Comparison of ENCODE assay signal across 19 mouse cellular contexts in the genomic region with DNA sequence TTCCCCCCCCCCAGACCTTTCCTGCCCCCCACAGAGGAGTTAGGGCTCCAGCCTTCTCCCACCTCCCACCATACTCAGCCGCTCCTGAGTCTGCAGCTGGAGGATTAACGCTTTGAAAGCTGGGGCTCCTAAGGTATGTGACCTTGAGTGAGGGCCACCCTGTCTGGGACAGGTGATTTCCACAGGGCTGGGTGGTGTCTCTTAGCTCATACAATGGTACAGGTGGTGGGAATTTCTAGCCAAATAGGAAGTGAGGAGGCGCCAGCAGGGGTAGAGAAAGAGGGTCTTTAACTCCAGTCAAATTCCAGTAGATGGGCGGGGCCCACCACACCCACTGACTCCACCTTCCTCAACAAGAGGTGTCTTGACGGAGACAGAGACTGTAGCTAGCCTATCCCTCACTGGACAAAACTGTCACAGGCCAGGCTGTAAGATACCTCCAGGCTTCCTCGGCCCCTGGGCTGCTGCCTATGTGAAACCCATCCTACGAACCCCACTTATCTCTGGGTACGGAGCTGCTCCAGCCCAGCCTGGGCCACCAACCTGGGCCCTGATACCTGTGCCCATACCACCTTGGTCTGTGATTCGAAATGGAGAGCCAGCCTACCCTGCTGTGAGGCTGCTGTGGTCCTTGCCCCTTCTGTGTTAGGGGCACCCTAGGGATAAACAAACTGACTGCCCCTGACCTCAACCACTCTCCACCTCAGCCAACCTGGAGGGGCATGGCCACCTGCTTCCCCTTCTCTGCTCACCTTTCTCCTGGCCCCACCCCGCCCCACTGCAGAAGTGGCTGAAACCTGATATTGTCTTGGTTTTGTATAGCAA. TPM values are rescaled to one million over a fixed set of nuclear protein-coding genes. Genes with fewer than 3 reads are reported as not detected.
DNase-seq lines count a peak whose midpoint lies in the region; ATAC-seq lines count a peak whose summit lies in the region.
"Had no signal": no experiment of that assay in that cellular context is flagged by ENCODE, and none has a peak within 500 bp of the region (broad histone marks: within the 10 kb centered on the region; RNA-seq: fewer than 3 reads in every experiment).

No protein-coding gene starts in this region.

- no peak overlapping the region for H3K27ac ChIP-seq in forebrain, embryonic 12.5 days
- H3K27ac ChIP-seq: embryonic facial prominence, embryonic 15.5 days; hindbrain, embryonic 10.5 days; limb, embryonic 15.5 days; midbrain, embryonic 10.5 days had no signal

- ATAC-seq in megakaryocyte, adult 5-6 weeks (ENCODE audit: poor library complexity, severe bottlenecking) = no peak
- ATAC-seq in forebrain, embryonic 12.5 days (ENCODE audit: low FRiP score) = no peak
- ATAC-seq: forebrain, embryonic 16.5 days had no signal

- H3K27me3 ChIP-seq in megakaryocyte, embryonic 14.5 days (replicated peaks) = no peaks in the 10 kb centered on the region
- H3K27me3 ChIP-seq in forebrain, embryonic 12.5 days = no peaks in the 10 kb centered on the region
- H3K27me3 ChIP-seq: embryonic facial prominence, embryonic 15.5 days; limb, embryonic 15.5 days had no signal

- peaks cover 87% of the 10 kb centered on the region for H3K4me1 ChIP-seq in megakaryocyte, embryonic 14.5 days
- no peaks in the 10 kb centered on the region for H3K4me1 ChIP-seq in forebrain, embryonic 12.5 days

- no peak overlapping the region for H3K9ac ChIP-seq in forebrain, embryonic 12.5 days
- H3K9ac ChIP-seq: embryonic facial prominence, embryonic 15.5 days; limb, embryonic 15.5 days had no signal

- peak overlapping the region; percentile 17 for H3K4me3 ChIP-seq in megakaryocyte, embryonic 14.5 days (replicated peaks)
- H3K4me3 ChIP-seq in forebrain, embryonic 12.5 days (replicated peaks) = no peak overlapping the region
- H3K4me3 ChIP-seq: embryonic facial prominence, embryonic 15.5 days; hindbrain, embryonic 10.5 days; limb, embryonic 15.5 days; midbrain, embryonic 10.5 days had no signal

- 45% methylated on average over 10 of the region's 10 CpGs for WGBS in forebrain, embryonic 12.5 days

- no peak overlapping the region for H3K4me2 ChIP-seq in forebrain, embryonic 12.5 days
- H3K4me2 ChIP-seq: embryonic facial prominence, embryonic 15.5 days; heart, embryonic 11.5 days; limb, embryonic 15.5 days had no signal

- peaks cover 71% of the 10 kb centered on the region for H3K36me3 ChIP-seq in megakaryocyte, embryonic 14.5 days (replicated peaks; ENCODE audit: low read length)
- no peaks in the 10 kb centered on the region for H3K36me3 ChIP-seq in forebrain, embryonic 12.5 days (replicated peaks)
- H3K36me3 ChIP-seq: embryonic facial prominence, embryonic 15.5 days; hindbrain, embryonic 10.5 days; limb, embryonic 15.5 days; midbrain, embryonic 10.5 days had no signal

- H3K9me3 ChIP-seq in megakaryocyte, embryonic 14.5 days = no peaks in the 10 kb centered on the region
- no peaks in the 10 kb centered on the region for H3K9me3 ChIP-seq in forebrain, embryonic 12.5 days
- H3K9me3 ChIP-seq: embryonic facial prominence, embryonic 15.5 days; hindbrain, embryonic 10.5 days; limb, embryonic 15.5 days; midbrain, embryonic 10.5 days had no signal

- DNase-seq in ZHBTc4 (ENCODE audit: low read depth, low spot score) (peak; percentile 91), liver (peak; percentile 73)
- DNase-seq in frontal cortex, adult 2 months (ENCODE audit: extremely low spot score in 1 of 2, low spot score in 1 of 2) = no peak
- DNase-seq in cerebellum, adult 8-10 months = no peak
- DNase-seq: adrenal gland, postnatal 14 days; cerebellum, postnatal 10 days; gastrocnemius, postnatal 14 days; kidney, adult 11 months; right cerebral cortex, postnatal 14 days had no signal

RNA-seq across cellular contexts. Expression of a gene that starts 14.2 kb away (rescaled TPM):
- 225 and 586 TPM in 2 replicates for polyA plus RNA-seq in megakaryocyte, embryonic 14.5 days (2012; ENCODE audit: insufficient read depth, low replicate concordance)
- total RNA-seq in megakaryocyte, adult 5-6 weeks (2015) = 2.9 and 7.4 TPM in 2 replicates
- 6.1 and 7.8 TPM in 2 replicates for total RNA-seq in megakaryocyte, adult 5-6 weeks (2017)
- 0.08 TPM in 1 of 2 replicates, not detected in the other for polyA plus RNA-seq in frontal cortex, adult 2 months (2012; rRNA removed)
- polyA plus RNA-seq in forebrain, embryonic 12.5 days (2016; fragmentation: Nextera tagmentation; extraction: Ambion mirVana) = 0.77 and 2.0 TPM in 2 replicates
- total RNA-seq: gastrocnemius, postnatal 14 days; left cerebral cortex, adult 18-20 months had no signal
- polyA plus RNA-seq: embryonic facial prominence, embryonic 15.5 days; forebrain, embryonic 16.5 days had no signal

RNA-seq across cellular contexts. Expression of a gene that starts 24.0 kb away (rescaled TPM):
- polyA plus RNA-seq in megakaryocyte, embryonic 14.5 days (2012; ENCODE audit: insufficient read depth, low replicate concordance) = 4.1 and 10.3 TPM in 2 replicates
- 12.2 and 15.2 TPM in 2 replicates for total RNA-seq in megakaryocyte, adult 5-6 weeks (2015)
- total RNA-seq in megakaryocyte, adult 5-6 weeks (2017) = 10.3 and 13.7 TPM in 2 replicates
- polyA plus RNA-seq in frontal cortex, adult 2 months (2012; rRNA removed) = 21.8 and 23.8 TPM in 2 replicates
- polyA plus RNA-seq in forebrain, embryonic 12.5 days (2016; fragmentation: Nextera tagmentation; extraction: Ambion mirVana) = 46.9 and 50.9 TPM in 2 replicates

RNA-seq across cellular contexts. Expression of a gene that starts 33.5 kb away (rescaled TPM):
- polyA plus RNA-seq in megakaryocyte, embryonic 14.5 days (2012; ENCODE audit: insufficient read depth, low replicate concordance) = 1.1 and 1.7 TPM in 2 replicates
- total RNA-seq in megakaryocyte, adult 5-6 weeks (2015) = 8.9 and 10.9 TPM in 2 replicates
- total RNA-seq in megakaryocyte, adult 5-6 weeks (2017) = 11.7 and 12.9 TPM in 2 replicates
- polyA plus RNA-seq in frontal cortex, adult 2 months (2012; rRNA removed) = 31.0 and 33.7 TPM in 2 replicates
- polyA plus RNA-seq in forebrain, embryonic 12.5 days (2016; fragmentation: Nextera tagmentation; extraction: Ambion mirVana) = 27.7 and 31.7 TPM in 2 replicates

RNA-seq across cellular contexts. Expression of a gene that starts 44.4 kb away (rescaled TPM):
- not detected in 2 replicates for polyA plus RNA-seq in megakaryocyte, embryonic 14.5 days (2012; ENCODE audit: insufficient read depth, low replicate concordance)
- not detected in 2 replicates for total RNA-seq in megakaryocyte, adult 5-6 weeks (2015)
- total RNA-seq in megakaryocyte, adult 5-6 weeks (2017) = not detected in 2 replicates
- polyA plus RNA-seq in frontal cortex, adult 2 months (2012; rRNA removed) = 0.10 TPM in 1 of 2 replicates, not detected in the other
- polyA plus RNA-seq in forebrain, embryonic 12.5 days (2016; fragmentation: Nextera tagmentation; extraction: Ambion mirVana) = not detected in 2 replicates
- total RNA-seq: gastrocnemius, postnatal 14 days; left cerebral cortex, adult 18-20 months had no signal
- polyA plus RNA-seq: forebrain, embryonic 16.5 days; heart, embryonic 11.5 days; hindbrain, embryonic 10.5 days; limb, embryonic 15.5 days; midbrain, embryonic 10.5 days had no signal

Comparison
In these comparisons a context has a peak if more than half of its experiments do, and no peak if none do; other contexts are left out.
1. DNase-seq: peak in ZHBTc4 (single experiment) and liver (single experiment); none in frontal cortex, adult 2 months (0 of 2) and cerebellum, adult 8-10 months (single experiment).
2. RNA of a gene that starts 14.2 kb away (polyA plus RNA-seq): 225 to 586 TPM in megakaryocyte, embryonic 14.5 days; 0.77 to 2.0 TPM in forebrain, embryonic 12.5 days and 0.08 TPM in frontal cortex, adult 2 months; every median in the first group is over 10 times any median in the second.
3. RNA of a gene that starts 33.5 kb away (polyA plus RNA-seq): 31.0 to 33.7 TPM in frontal cortex, adult 2 months and 27.7 to 31.7 TPM in forebrain, embryonic 12.5 days; 1.1 to 1.7 TPM in megakaryocyte, embryonic 14.5 days; every median in the first group is over 10 times any median in the second.